Mouse (Mus musculus) heart, postnatal 0 days (tissue): ENCODE measurements around the gene Tpp1. TPM values are rescaled to one million over a fixed set of nuclear protein-coding genes. Genes with fewer than 3 reads are reported as not detected.
A peak's percentile ranks its signal among the peaks of the same experiment; 100 is the strongest.
"Not testable (repeated sequence)": the region's sequence is repeated elsewhere in the genome, so short reads cannot be mapped to it uniquely, and the experiment has no call there.

Experiments
- ATAC-seq: fragments of 200-750 bp; cut with Nextera tagmentation; 2 replicates; pipeline ENCODE4 v1.8.0; 2017; ENCODE audit warnings: low read depth, moderate number of reproducible peaks, moderate library complexity; ENCODE audit not compliant: insufficient read depth
- DNase-seq: peaks from one replicate; pipeline ENCODE4 v3.0.0-alpha.2; 2016; ENCODE audit warnings: low spot score
- H3K27ac ChIP-seq: fragments of 300-500 bp; sonication (generic); 2 replicates; pipeline ENCODE4 v1.5.1; 2014; ENCODE audit warnings: low read depth, mild to moderate bottlenecking
- H3K27me3 ChIP-seq: fragments of 300-500 bp; sonication (generic); 2 replicates; pipeline ENCODE4 v1.6.1; 2014; ENCODE audit warnings: low read length, mixed read lengths; ENCODE audit not compliant: control insufficient read depth, insufficient read depth
- H3K36me3 ChIP-seq: fragments of 300-500 bp; sonication (generic); replicated peaks from 2 replicates; pipeline ENCODE4 v1.6.1; 2014; ENCODE audit warnings: low read length, mixed read lengths; ENCODE audit not compliant: control insufficient read depth, insufficient read depth
- H3K4me1 ChIP-seq: fragments of 300-500 bp; sonication (generic); 2 replicates; pipeline ENCODE4 v1.6.1; 2014; ENCODE audit warnings: antibody characterized with exemption; ENCODE audit not compliant: control insufficient read depth, insufficient read depth
- H3K4me2 ChIP-seq: fragments of 300-500 bp; sonication (generic); 2 replicates; pipeline ENCODE4 v1.6.1; 2014; ENCODE audit warnings: low read depth, mild to moderate bottlenecking, low read length, moderate library complexity
- H3K4me3 ChIP-seq: fragments of 300-500 bp; sonication (generic); 2 replicates; pipeline ENCODE4 v1.5.1; 2014; ENCODE audit warnings: low read depth, low read length
- H3K9ac ChIP-seq: fragments of 300-500 bp; sonication (generic); replicated peaks from 2 replicates; pipeline ENCODE4 v1.6.1; 2014; ENCODE audit warnings: low read depth, low read length, mixed read lengths
- H3K9me3 ChIP-seq: fragments of 300-500 bp; sonication (generic); replicated peaks from 2 replicates; pipeline ENCODE4 v1.6.1; 2016; ENCODE audit warnings: low read length; ENCODE audit not compliant: control insufficient read depth
- CTCF ChIP-seq: IDR thresholded peaks from 2 replicates; pipeline ENCODE4 v1.5.1; 2016; ENCODE audit warnings: antibody characterized with exemption, control low read depth, low read depth
- EP300 ChIP-seq: IDR thresholded peaks from 2 replicates; pipeline ENCODE4 v1.6.1; 2016; ENCODE audit warnings: antibody characterized with exemption, low read depth
- WGBS: fragments of 180-500 bp; shearing (Covaris S2); extraction: QIAGEN DNeasy Blood & Tissue Kit; methylation state at CpG from one replicate; pipeline ENCODE4 v1.1.7; 2014; 5-methylcytosine and 5-hydroxymethylcytosine counted together
- polyA plus RNA-seq: library from polyadenylated mRNA; unstranded; fragments of >200 nt; fragmentation: Nextera tagmentation; extraction: Ambion mirVana; gene quantifications from 2 replicates; pipeline ENCODE4 v1.2.1, GENCODE M21; 2015
- total RNA-seq: library from RNA; depleted of rRNA; stranded (reverse); fragments of >200 nt; gene quantifications from 2 replicates; pipeline ENCODE4 v1.2.3, GENCODE M21; 2014; ENCODE audit warnings: low replicate concordance

The Tpp1 gene
- total and polyA plus RNA-seq, 2 experiments from 2014 or later, result 61.2 to 99.9 TPM

DNA sequence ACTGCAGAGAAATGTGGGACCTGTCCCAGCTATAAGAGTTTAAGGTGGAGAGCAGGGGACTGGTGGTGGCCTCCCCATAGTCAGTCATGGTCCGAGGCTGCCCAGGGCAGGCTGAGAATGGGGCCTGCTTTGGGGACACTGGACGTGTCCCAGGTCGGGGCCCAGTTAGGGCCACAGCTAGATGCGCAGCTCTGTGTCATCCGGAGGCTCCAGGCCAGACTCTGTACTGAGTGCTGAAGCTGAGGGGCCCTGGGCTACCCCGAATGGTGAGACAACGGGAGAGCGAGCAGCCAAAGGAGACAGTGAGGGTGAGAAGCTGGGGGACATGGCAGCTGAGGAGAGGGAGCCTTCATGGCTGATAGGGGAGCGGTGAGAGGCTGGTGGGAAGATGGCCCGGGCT is 1.2 kb upstream of the Tpp1 start:
- 0 out of 2 replicates have a peak, but pooled peaks cover 10% of the 10 kb centered on the region for H3K4me1 ChIP-seq
- TF ChIP-seq CTCF (no peak), EP300 (no peak)
- no peak overlapping the region for H3K27ac ChIP-seq
- H3K4me3 ChIP-seq, result no peak overlapping the region
- DNase-seq (no peak), ATAC-seq (no peak)
- no peak overlapping the region for H3K9ac ChIP-seq
- WGBS, result 86% methylated on average over 10 of the region's 10 CpGs
- peaks cover 51% of the 10 kb centered on the region for H3K36me3 ChIP-seq
- no peaks in the 10 kb centered on the region for H3K27me3 ChIP-seq
- H3K4me2 ChIP-seq, result no peak overlapping the region
- H3K9me3 ChIP-seq, result no peaks in the 10 kb centered on the region

- Histone ChIP-seq H3K9ac (no peak overlapping the region), H3K27me3 (no peaks in the 10 kb centered on the region), H3K4me3 (no peak overlapping the region), H3K9me3 (no peaks in the 10 kb centered on the region), H3K36me3 (peaks cover 49% of the 10 kb centered on the region), H3K27ac (no peak overlapping the region), H3K4me1 (0 out of 2 replicates have a peak, but pooled peaks cover 10% of the 10 kb centered on the region), H3K4me2 (no peak overlapping the region)
- 78% methylated on average over 2 of the region's 2 CpGs for WGBS
- TF ChIP-seq CTCF (no peak), EP300 (no peak)
- DNase-seq, result no peak
- ATAC-seq, result no peak
Measured at GRCm38 (mm10) chr7:105752716-105753115, 681 bp upstream of the Tpp1 start.

GRCm38 (mm10) chr7:105747776-105748175 is 4.3 kb downstream of the Tpp1 start:
- Histone ChIP-seq H3K4me1 (0 out of 2 replicates have a peak, but pooled peaks cover 10% of the 10 kb centered on the region), H3K36me3 (peaks cover 33% of the 10 kb centered on the region), H3K27ac (no peak overlapping the region), H3K9me3 (no peaks in the 10 kb centered on the region), H3K4me2 (no peak overlapping the region), H3K9ac (no peak overlapping the region), H3K27me3 (no peaks in the 10 kb centered on the region), H3K4me3 (no peak overlapping the region)
- ATAC-seq (no peak), DNase-seq (no peak)
- TF ChIP-seq EP300, result no peak
- 71% methylated on average over 2 of the region's 2 CpGs for WGBS

- TF ChIP-seq EP300, result no peak
- peak; percentile 39 for TF ChIP-seq CTCF
- Histone ChIP-seq H3K4me3 (peak within 1 kb of the TSS; percentile 80), H3K36me3 (peaks cover 57% of the 10 kb centered on the region), H3K27me3 (no peaks in the 10 kb centered on the region), H3K9me3 (no peaks in the 10 kb centered on the region), H3K4me1 (peaks cover 9% of the 10 kb centered on the region), H3K4me2 (peak within 1 kb of the TSS; percentile 70), H3K9ac (peak within 1 kb of the TSS; percentile 83), H3K27ac (peak within 1 kb of the TSS; percentile 73)
- peak; percentile 98 for ATAC-seq
- WGBS, result under 1% methylated on average over 64 of the region's 67 CpGs
- peak; percentile 94 for DNase-seq
Measured at GRCm38 (mm10) chr7:105743926-105744590, 8.0 kb downstream of the Tpp1 start, which contains the start of gene Taf10. TSS of gene Taf10 (minus strand) at chr7:105744361.

DNA sequence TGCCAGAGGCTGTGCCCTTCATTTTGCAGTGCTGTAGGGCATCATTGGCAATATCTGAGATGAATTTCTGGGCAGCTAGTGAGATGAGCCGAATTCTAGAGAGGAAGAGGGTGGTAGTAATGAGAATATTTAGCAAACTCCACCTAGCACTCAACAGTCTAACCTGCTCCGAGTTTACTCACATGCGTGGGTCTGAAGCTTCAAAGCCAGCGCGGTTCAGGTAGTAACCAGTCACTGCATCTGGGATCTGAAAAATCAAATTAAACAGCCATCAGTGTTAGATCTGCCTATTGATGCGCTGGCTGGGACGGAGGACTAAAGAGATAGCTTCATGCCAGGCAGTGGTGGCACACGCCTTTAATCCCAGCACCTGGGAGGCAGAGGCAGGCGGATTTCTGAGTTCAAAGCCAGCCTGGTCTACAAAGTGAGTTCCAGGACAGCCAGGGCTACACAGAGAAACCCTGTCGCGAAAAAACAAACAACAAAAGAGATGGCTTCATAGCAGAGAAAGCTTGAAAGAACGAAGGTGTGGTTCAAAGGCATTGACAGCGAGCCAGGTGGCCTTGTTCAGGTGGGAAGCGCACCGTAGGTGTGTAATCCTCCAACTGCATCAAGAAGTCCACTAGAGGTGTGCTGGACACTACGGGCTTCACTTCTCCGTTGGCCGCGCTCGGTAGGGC is 8.6 kb downstream of the Tpp1 start:
- H3K4me1 ChIP-seq, result peaks cover 15% of the 10 kb centered on the region
- ATAC-seq, DNase-seq, H3K9me3 ChIP-seq, H3K27me3 ChIP-seq: not testable (repeated sequence)
- H3K4me3 ChIP-seq, result peak overlapping the region; percentile 80
- peak overlapping the region; percentile 83 for H3K9ac ChIP-seq
- WGBS, result 31% methylated on average over 20 of the region's 20 CpGs
- peak overlapping the region; percentile 73 for H3K27ac ChIP-seq
- peak overlapping the region; percentile 70 for H3K4me2 ChIP-seq
- peaks cover 51% of the 10 kb centered on the region for H3K36me3 ChIP-seq

DNA sequence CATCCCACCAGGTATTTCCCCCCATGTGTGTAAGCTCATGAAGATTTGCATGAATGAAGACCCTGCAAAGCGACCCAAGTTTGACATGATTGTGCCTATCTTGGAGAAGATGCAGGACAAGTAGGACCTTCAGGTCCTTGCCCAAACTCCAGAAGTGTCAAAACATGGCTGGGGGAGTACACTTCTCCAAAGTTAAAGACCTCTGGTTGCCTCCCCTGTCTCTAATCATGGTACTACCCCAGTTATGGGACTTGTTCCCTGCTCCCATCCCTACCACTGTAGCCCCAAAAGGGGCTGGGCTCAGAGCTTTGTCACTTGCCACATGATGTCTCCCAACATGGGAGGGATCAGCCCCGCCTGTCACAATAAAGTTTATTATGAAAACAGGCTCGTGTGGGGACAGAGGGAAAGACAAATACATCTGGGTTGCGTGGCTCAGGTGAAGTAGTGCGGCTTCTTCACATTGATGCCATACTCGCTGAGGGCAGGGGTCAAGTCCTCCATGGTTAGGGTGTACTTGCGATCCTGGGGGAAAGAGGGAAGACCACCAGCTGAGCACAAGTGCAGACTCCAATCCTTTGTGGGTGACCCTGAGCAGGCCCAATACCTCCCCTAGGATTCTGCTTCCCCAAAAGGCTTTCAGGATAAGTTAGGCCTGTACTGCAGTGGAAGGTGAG is 9.4 kb downstream of the Tpp1 start:
- not testable (repeated sequence) for DNase-seq, ATAC-seq, H3K9me3 ChIP-seq, H3K9ac ChIP-seq, H3K27me3 ChIP-seq, H3K4me3 ChIP-seq, H3K27ac ChIP-seq
- peaks cover 47% of the 10 kb centered on the region for H3K36me3 ChIP-seq
- peaks cover 19% of the 10 kb centered on the region for H3K4me1 ChIP-seq
- 78% methylated on average over 7 of the region's 7 CpGs for WGBS
- H3K4me2 ChIP-seq, result 0 out of 2 replicates have a peak overlapping the region, but pooled peaks have one; percentile 70
